Mouse (Mus musculus) stomach, postnatal 0 days (tissue): Measurements from ENCODE around the gene Fbxw5.

Experiments
- CTCF ChIP-seq: IDR thresholded peaks from 2 replicates; pipeline ENCODE4 v1.5.1; 2016; ENCODE audit warnings: antibody characterized with exemption, low read depth, mild to moderate bottlenecking, moderate library complexity
- EP300 ChIP-seq: optimal IDR thresholded peaks from 2 replicates; pipeline ENCODE3; 2016; ENCODE audit warnings: antibody characterized with exemption

DNA sequence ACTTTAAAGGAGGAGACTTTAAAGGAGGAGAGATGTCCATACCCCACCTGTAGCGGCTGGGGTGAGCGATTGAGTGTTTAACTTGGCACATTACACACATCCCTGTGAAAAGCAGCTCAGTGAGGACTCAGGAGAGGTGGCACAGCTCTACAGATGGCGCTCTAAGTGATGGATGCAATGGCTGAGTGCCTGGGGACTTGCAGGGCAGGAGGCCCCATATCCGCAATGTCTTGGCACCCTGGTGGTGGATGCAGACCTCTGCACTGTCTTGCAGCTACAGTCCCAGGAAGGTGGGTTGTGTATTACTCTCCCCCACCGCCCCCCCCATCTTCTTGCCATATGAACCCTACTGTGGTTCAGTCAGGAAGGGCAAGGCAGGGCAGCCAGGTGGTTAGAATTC, 6.4 kb downstream of the Fbxw5 start:
- TF ChIP-seq CTCF: peak; percentile 60
- no peak for TF ChIP-seq EP300
